Mouse (Mus musculus) heart, embryonic 10.5 days (tissue): Measurements from ENCODE around the gene Coro1b. TPM values are rescaled to one million over a fixed set of nuclear protein-coding genes. Genes with fewer than 3 reads are reported as not detected.

Experiments
- DNase-seq: peaks from one replicate; pipeline ENCODE4 v3.0.0-alpha.2; 2017; ENCODE audit warnings: low spot score
- H3K27ac ChIP-seq: fragments of 300-500 bp; sonication (generic); 2 replicates; pipeline ENCODE4 v1.5.1; 2016; ENCODE audit warnings: mild to moderate bottlenecking
- H3K27me3 ChIP-seq: fragments of 300-500 bp; sonication (generic); 2 replicates; pipeline ENCODE4 v1.6.1; 2016; ENCODE audit warnings: mild to moderate bottlenecking; ENCODE audit not compliant: poor library complexity, insufficient read depth, severe bottlenecking
- H3K36me3 ChIP-seq: fragments of 300-500 bp; sonication (generic); 2 replicates; pipeline ENCODE4 v1.6.1; 2016; ENCODE audit warnings: mild to moderate bottlenecking, moderate library complexity
- H3K4me1 ChIP-seq: fragments of 300-500 bp; sonication (generic); 2 replicates; pipeline ENCODE4 v1.6.1; 2016; ENCODE audit warnings: mild to moderate bottlenecking
- H3K4me3 ChIP-seq: fragments of 300-500 bp; sonication (generic); 2 replicates; pipeline ENCODE4 v1.5.1; 2016; ENCODE audit warnings: mild to moderate bottlenecking, moderate library complexity
- H3K9me3 ChIP-seq: fragments of 300-500 bp; sonication (generic); 2 replicates; pipeline ENCODE4 v1.6.1; 2016; ENCODE audit warnings: mild to moderate bottlenecking, moderate library complexity
- WGBS: fragments of 180-500 bp; shearing (Covaris S2); methylation state at CpG from one replicate; pipeline ENCODE4 v1.1.7; 2016; 5-methylcytosine and 5-hydroxymethylcytosine counted together
- polyA plus RNA-seq: library from polyadenylated mRNA; unstranded; fragments of >200 nt; fragmentation: Nextera tagmentation; extraction: Ambion mirVana; gene quantifications from 2 replicates; pipeline ENCODE4 v1.2.1, GENCODE M21; 2016

Coro1b gene
- polyA plus RNA-seq, 1 experiment from 2014 or later = 146 TPM

DNA sequence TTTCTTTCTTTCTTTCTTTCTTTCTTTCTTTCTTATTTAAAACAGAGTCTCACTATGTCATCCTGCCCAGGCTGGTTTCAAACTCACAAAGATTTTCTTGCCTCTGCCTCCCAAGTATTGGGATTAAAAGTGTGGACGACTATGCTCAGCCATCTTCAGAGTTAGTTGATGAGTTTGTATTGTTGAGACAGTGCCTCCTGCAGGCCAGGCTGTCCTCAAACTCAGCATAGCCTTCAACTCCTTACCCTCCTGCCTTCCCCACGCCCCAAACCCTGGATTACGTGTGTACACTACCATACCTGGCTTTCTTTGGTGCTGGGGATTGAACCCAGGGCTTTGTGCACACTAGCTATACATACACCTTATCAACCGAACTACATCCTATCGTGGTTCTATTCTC lies 12.0 kb upstream of the Coro1b start:
- 0 out of 2 replicates have a peak, but pooled peaks cover 4% of the 10 kb centered on the region for H3K4me1 ChIP-seq
- no peak overlapping the region for H3K4me3 ChIP-seq
- H3K27me3 ChIP-seq = peaks cover 16% of the 10 kb centered on the region
- 75% methylated on average over 5 of the region's 5 CpGs for WGBS
- H3K36me3 ChIP-seq = peaks cover 19% of the 10 kb centered on the region
- H3K27ac ChIP-seq = no peak overlapping the region
- no peaks in the 10 kb centered on the region for H3K9me3 ChIP-seq
- no peak for DNase-seq

DNA sequence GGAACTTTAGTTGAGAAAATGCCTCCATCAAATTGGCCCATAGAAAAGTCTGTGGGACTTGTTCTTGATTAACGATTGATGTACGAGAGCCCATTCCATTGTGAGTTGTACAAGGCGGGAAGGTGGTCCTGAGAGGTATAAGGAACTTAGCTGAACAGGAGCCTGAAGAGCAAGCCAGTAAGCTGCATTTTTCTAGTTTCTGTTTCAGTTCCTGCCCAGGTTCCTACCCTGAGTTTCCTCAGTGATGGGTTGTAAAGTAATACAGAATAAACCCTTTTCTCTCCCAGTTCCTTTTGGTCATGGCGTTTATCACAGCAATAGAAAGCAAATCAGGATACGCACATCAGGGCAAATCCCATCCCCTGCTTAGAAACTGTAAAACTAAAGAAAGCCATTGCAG lies 10.5 kb upstream of the Coro1b start:
- H3K36me3 ChIP-seq = peaks cover 6% of the 10 kb centered on the region; the same call in 1 of the 2 replicates
- WGBS = 84% methylated on average over 5 of the region's 5 CpGs
- no peak overlapping the region for H3K27ac ChIP-seq
- peaks cover 16% of the 10 kb centered on the region for H3K27me3 ChIP-seq
- no peak for DNase-seq
- 0 out of 2 replicates have a peak, but pooled peaks cover 4% of the 10 kb centered on the region for H3K4me1 ChIP-seq
- no peaks in the 10 kb centered on the region for H3K9me3 ChIP-seq
- H3K4me3 ChIP-seq = no peak overlapping the region

DNA sequence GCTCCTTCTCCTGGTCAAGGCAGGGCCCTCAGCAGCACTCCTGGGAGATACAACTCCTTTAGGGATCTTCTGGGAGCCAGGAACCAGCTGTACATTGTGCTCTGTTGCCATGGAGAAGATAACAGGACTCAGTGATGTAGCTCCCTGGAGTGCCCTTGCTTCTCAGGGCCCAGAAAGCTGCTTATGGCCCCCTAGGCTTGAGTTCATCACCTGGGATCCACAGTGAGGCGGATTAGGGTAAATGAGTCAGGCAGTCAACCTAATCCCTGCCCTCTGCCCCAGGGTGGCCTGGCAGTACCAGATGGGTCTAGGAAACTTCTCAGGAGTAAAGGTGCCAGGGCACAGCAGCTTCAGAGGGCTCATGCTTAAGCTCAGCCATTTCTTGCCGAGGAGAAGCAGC lies 9.0 kb upstream of the Coro1b start, which contains the start of gene Gpr152:
TSS of gene Gpr152 (plus strand) at position 342 of the 400 bp plus-strand sequence.
- Histone ChIP-seq H3K27me3 (peaks cover 16% of the 10 kb centered on the region), H3K4me3 (no peak within 1 kb of the TSS), H3K36me3 (no peaks in the 10 kb centered on the region), H3K4me1 (0 out of 2 replicates have a peak, but pooled peaks cover 7% of the 10 kb centered on the region), H3K9me3 (no peaks in the 10 kb centered on the region), H3K27ac (no peak within 1 kb of the TSS; the same call in 1 of the 2 replicates)
- WGBS = 63% methylated on average over 2 of the region's 2 CpGs
- no peak for DNase-seq

DNA sequence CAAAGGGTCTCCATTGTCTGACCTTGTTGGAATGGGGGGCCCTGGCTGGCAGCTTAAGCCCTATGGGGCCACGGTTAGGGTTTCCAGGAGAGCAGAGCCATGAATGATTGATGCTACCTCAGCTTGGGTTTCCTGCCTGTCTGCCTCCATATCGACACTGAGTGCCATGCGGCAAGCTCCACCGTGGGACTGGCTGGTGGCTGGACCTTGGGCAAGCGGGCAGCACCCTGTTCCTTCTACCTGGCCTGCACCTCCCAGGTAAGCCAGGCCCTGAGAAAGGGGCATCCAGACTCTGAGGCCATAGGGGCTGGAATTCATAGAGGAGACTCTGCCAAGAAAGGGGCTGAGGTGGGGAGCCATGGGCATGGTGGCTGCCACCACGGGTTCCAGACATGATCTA lies 8.3 kb upstream of the Coro1b start:
- Histone ChIP-seq H3K4me1 (0 out of 2 replicates have a peak, but pooled peaks cover 7% of the 10 kb centered on the region), H3K36me3 (no peaks in the 10 kb centered on the region), H3K27ac (no peak overlapping the region), H3K9me3 (no peaks in the 10 kb centered on the region), H3K4me3 (no peak overlapping the region), H3K27me3 (peaks cover 16% of the 10 kb centered on the region)
- 79% methylated on average over 6 of the region's 6 CpGs for WGBS
- no peak for DNase-seq

DNA sequence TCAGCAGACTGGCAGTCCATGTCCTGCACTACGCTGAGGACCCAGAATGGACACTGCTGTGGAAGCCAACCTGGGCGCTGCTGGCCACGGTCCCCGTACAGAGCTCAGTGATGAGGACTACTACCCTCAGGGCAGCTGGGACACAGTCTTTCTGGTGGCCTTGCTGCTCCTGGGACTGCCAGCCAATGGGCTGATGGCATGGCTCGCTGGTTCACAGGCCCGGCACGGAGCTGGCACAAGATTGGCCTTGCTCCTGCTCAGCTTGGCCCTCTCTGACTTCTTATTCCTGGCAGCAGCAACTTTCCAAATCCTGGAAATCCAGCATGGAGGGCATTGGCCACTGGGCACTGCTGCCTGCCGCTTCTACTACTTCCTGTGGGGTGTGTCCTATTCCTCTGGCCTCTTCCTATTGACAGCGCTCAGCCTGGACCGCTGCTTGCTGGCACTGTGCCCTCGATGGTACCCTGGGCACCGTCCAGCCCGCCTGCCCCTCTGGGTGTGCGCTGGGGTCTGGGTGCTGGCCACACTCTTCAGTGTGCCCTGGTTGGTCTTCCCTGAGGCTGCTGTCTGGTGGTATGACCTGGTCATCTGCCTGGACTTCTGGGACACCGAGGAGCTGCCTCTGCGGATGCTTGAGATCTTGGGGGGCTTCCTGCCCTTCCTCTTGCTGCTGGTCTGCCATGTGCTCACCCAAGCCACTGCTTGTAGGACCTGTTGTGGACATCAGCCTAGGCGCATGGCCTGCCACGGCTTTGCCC lies 5.8 kb upstream of the Coro1b start:
- Histone ChIP-seq H3K36me3 (no peaks in the 10 kb centered on the region), H3K4me3 (no peak overlapping the region), H3K27ac (no peak overlapping the region), H3K9me3 (no peaks in the 10 kb centered on the region), H3K4me1 (peaks cover 7% of the 10 kb centered on the region; the same call in 1 of the 2 replicates), H3K27me3 (peaks cover 10% of the 10 kb centered on the region)
- no peak for DNase-seq
- 85% methylated on average over 18 of the region's 18 CpGs for WGBS

DNA sequence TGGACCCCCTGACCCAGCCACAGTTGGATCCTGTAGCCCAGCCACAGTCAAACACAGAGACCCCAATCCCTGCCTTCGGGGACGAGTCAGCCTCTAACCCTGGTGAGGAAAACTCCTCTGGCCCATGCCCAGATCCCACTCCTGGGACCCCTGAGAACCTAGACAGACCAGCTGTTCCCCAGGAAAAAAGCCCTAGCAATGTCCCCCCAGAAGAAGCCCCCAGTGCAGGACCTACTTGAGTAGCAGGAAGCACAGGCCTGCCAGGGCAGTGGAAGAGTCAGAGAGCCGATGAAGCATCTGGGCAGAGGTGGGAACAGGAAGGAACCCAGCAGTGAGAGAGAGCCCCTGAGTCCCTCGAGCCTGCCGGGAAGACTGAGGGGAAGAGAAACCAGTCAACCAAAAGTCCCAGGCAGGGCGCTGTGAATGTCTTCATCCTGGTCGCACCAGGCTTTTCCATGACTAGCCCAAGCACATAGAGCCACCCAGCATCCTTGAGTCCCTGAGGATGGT lies 4.6 kb upstream of the Coro1b start, which contains the start of gene Cabp4:
TSS of gene Cabp4 (minus strand) at position 275 of the 510 bp plus-strand sequence.
- no peaks in the 10 kb centered on the region for H3K9me3 ChIP-seq
- peaks cover 10% of the 10 kb centered on the region for H3K27me3 ChIP-seq
- no peak within 1 kb of the TSS for H3K27ac ChIP-seq
- H3K4me1 ChIP-seq = peaks cover 15% of the 10 kb centered on the region
- DNase-seq = no peak
- H3K4me3 ChIP-seq = no peak within 1 kb of the TSS
- 80% methylated on average over 7 of the region's 7 CpGs for WGBS
- H3K36me3 ChIP-seq = no peaks in the 10 kb centered on the region

DNA sequence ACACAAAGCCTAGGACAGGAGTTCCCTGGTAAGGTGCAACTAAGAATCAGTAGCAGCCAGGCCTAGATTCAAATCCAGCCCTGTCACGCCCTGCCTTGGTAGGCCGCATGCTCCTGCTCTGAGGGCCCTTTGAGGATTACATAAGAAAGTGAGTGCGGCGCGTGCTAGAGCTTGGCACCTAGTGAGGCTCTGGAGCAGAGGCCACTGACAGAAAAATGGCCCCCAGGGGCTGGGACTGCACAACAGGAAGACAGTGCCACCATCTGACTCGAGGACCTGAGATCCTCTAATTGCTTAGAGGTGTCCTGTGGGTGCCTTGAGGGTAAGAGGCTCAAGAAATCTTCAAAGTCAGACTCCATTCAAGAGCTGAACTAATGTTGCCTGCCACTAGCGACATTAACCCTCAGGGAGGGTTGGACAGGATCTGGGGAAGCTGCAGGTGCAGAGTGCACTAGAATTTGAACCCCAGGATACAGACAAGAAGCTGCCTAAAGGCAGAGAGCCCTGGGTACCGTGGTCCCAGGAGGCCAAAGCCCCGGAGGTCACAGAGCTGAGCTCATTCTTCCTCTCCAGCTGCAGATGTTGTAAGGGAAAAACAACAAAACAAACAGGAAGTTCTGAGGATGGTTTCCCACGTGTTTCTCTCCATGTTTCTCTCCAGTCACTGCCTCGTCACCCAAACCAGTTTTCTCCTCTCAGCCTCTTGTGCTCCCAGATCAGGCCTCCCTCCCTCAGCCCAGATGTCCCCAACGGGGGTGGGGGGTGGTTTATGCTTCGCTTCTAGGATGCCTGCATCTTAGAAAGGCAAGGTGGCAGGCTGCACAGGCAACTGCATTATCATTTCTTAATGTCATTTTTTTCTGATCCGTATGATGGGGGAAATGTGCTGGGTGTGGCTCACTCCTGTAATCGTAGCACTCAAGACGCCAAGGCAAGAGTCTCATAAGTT lies 3.6 kb upstream of the Coro1b start:
- Histone ChIP-seq H3K9me3 (no peaks in the 10 kb centered on the region), H3K36me3 (peaks cover 2% of the 10 kb centered on the region; the same call in 1 of the 2 replicates), H3K4me3 (no peak overlapping the region), H3K27ac (no peak overlapping the region), H3K4me1 (peaks cover 22% of the 10 kb centered on the region), H3K27me3 (peaks cover 7% of the 10 kb centered on the region; the same call in 1 of the 2 replicates)
- no peak for DNase-seq
- 76% methylated on average over 16 of the region's 16 CpGs for WGBS

DNA sequence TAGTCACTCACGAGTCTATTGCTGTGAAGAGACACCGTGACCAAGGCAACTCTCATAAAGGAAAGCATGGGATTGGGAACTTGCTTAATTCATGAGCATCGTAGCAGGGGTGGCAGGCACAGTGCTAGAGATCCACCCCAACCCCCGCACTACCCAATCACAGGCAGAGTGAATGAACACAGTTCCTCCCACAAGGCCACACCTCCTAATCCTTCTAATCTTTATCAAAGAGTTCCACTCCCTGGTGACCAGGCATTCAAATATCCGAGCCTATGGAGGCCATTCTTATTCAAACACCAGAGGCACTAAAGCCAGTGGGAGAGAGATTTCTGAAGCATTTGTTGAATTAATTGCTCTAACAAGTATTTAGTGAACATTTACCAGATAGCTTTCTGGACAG lies 2.5 kb upstream of the Coro1b start:
- H3K4me3 ChIP-seq = no peak overlapping the region
- no peak overlapping the region for H3K27ac ChIP-seq
- 87% methylated on average over 5 of the region's 5 CpGs for WGBS
- peaks cover 27% of the 10 kb centered on the region for H3K4me1 ChIP-seq
- H3K36me3 ChIP-seq = peaks cover 13% of the 10 kb centered on the region
- H3K9me3 ChIP-seq = no peaks in the 10 kb centered on the region
- no peak for DNase-seq
- no peaks in the 10 kb centered on the region for H3K27me3 ChIP-seq

DNA sequence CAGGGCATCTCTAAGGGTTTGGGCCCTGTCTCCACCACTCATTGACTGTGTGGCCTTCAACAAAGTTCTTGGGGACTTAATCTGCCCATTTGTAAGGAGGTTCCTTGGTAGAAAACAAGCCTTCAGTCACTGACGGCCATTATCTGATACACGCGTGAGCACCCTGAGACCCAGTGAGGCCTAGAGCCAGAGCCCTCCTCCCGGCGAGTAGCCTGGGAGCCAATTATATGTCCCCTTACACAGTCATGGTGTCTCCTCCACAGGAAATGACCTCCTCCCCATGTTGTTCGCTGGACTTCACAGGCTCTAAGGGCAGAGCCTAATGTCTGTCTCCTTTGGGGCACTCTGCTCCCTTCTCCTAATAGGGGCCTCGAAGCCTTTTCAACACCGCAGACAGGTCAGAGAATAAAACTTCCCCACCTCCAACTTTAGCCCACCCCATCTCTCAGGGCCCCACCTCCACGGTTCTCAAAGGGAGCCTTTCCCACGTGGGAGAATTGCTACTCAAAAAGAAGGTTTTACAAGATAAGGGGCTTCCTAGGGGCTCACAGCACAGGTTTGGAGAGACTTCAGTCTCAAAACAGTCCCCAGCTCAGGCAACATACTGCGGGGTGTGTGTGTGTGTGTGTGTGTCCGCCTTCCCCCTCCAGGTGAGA lies 1.9 kb upstream of the Coro1b start:
- 56% methylated on average over 12 of the region's 12 CpGs for WGBS
- no peak for DNase-seq
- Histone ChIP-seq H3K9me3 (no peaks in the 10 kb centered on the region), H3K4me3 (no peak overlapping the region), H3K36me3 (peaks cover 19% of the 10 kb centered on the region), H3K27ac (no peak overlapping the region), H3K27me3 (no peaks in the 10 kb centered on the region), H3K4me1 (peaks cover 32% of the 10 kb centered on the region)

DNA sequence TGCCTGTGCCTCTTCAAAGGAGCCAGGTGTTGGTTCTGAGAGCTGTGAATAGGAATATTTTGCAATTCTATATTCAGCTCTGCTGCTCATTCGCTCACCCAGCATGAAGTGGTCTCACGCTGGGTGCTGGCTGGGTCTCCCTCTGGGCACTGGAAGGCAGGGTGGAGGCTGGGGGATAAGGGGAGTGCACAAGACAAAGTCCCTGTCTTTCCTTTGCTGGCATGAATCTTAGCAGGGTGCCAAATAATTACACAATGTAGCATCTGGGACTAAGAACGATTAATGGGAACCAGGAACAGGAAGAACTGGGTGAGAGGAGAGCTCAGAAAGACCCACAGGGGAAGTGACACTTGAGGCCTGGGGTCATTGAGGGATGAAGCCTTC lies 1.4 kb upstream of the Coro1b start:
- no peak overlapping the region for H3K27ac ChIP-seq
- no peak for DNase-seq
- 53% methylated on average over 3 of the region's 3 CpGs for WGBS
- no peaks in the 10 kb centered on the region for H3K27me3 ChIP-seq
- H3K36me3 ChIP-seq = peaks cover 24% of the 10 kb centered on the region
- H3K4me3 ChIP-seq = no peak overlapping the region
- peaks cover 37% of the 10 kb centered on the region for H3K4me1 ChIP-seq
- no peaks in the 10 kb centered on the region for H3K9me3 ChIP-seq

DNA sequence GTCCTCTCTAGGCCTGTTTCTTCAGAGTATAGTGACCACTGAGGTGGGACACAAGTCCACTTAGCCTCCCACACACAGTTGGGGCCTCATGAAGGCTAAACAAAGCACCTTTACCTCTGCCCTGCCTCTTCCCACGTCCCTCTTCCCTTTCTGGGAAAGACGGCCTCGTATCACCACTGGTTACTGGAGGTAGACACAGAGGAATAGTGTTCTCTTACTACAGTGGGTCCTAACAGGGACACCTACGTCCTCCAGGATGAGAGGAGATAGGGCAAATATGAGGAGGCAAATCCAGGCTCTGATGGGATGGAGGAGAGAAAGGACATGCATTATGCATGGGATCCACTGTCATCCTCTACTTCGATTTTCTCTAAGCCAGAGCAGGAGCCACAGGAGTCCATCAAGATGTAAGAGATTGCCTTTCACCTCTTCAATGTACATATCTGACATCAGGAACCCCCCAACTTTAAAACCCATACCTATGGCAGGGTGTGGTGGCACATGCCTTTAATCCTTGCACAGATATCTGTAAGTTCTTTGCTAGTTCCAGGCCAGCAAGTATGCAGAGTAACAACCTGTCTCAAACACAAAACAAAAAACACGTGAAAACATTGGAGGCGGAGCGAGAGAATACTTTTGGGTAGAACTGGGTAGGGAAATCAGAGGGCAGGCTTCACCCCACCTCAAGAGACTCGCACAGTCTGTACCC lies 483 bp upstream of the Coro1b start:
- DNase-seq = no peak
- WGBS = 38% methylated on average over 9 of the region's 9 CpGs
- peak overlapping the region; percentile 91 for H3K27ac ChIP-seq

DNA sequence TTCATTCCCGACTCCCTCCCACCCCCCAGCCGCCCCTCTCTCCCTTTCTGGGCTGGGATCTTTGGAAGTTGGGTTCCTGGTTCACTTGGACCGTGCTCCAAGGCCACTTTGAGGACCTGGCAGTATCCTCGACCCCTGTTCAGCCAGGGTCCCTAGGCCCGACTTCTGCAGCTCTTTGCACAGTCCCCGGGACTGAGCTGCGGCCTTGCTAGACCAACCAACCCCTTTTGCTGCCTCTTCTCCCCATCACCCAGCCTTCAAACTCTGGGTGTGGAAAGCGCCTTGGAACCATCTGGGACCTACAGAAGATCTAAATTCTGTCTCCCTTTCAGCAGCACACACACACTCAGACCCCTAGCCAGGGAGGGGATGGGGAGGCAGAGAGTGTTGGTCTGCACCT lies 400 bp downstream of the Coro1b start:
- Histone ChIP-seq H3K4me1 (peaks cover 48% of the 10 kb centered on the region), H3K9me3 (no peaks in the 10 kb centered on the region), H3K27me3 (no peaks in the 10 kb centered on the region), H3K4me3 (peak overlapping the region; percentile 84), H3K36me3 (peaks cover 41% of the 10 kb centered on the region), H3K27ac (peak overlapping the region; percentile 91)
- 3% methylated on average over 8 of the region's 8 CpGs for WGBS
- no peak for DNase-seq

More for the DNA sequence above, 483 bp upstream of the Coro1b start:
- Histone ChIP-seq H3K27me3 (no peaks in the 10 kb centered on the region), H3K4me3 (peak overlapping the region; percentile 84), H3K4me1 (peaks cover 43% of the 10 kb centered on the region), H3K9me3 (no peaks in the 10 kb centered on the region), H3K36me3 (peaks cover 33% of the 10 kb centered on the region)
